Mouse (Mus musculus) cerebellum, adult 2 months (tissue): ENCODE data around the gene 4933406M09Rik. TPM values are rescaled to one million over a fixed set of nuclear protein-coding genes. Genes with fewer than 3 reads are reported as not detected.
A peak's percentile ranks its signal among the peaks of the same experiment; 100 is the strongest.

Source experiments
- DNase-seq, 2 experiments: peaks; one replicate each; pipeline ENCODE4 v3.0.0; 2021
- H3K27ac ChIP-seq: fragments of 200-500 bp; 2 replicates; pipeline ENCODE4 v1.5.1; 2012; ENCODE audit warnings: low read length, control low read depth, inconsistent platforms; ENCODE audit not compliant: insufficient read depth
- H3K27me3 ChIP-seq: fragments of 200-500 bp; 2 replicates; pipeline ENCODE4 v1.6.1; 2012; ENCODE audit warnings: inconsistent platforms, mild to moderate bottlenecking, low read length, moderate library complexity; ENCODE audit not compliant: control insufficient read depth, insufficient read depth
- H3K4me1 ChIP-seq: fragments of 200-500 bp; 2 replicates; pipeline ENCODE4 v1.6.1; 2011; ENCODE audit warnings: low read length; ENCODE audit not compliant: control insufficient read depth, insufficient read depth
- H3K4me3 ChIP-seq: fragments of 200-500 bp; replicated peaks from 2 replicates; pipeline ENCODE3; 2011; ENCODE audit warnings: mild to moderate bottlenecking, low read depth, low read length, control low read depth; ENCODE audit not compliant: insufficient read depth
- CTCF ChIP-seq: fragments of 200-500 bp; IDR thresholded peaks from 2 replicates; pipeline ENCODE4 v1.5.1; 2011; ENCODE audit warnings: low read depth, mild to moderate bottlenecking, control low read depth, low read length, moderate library complexity, borderline replicate concordance; ENCODE audit not compliant: insufficient read depth
- POLR2A ChIP-seq: fragments of 200-500 bp; IDR thresholded peaks from 2 replicates; pipeline ENCODE4 v1.6.1; 2011; ENCODE audit warnings: low read length, control low read depth, borderline replicate concordance; ENCODE audit not compliant: insufficient read depth
- WGBS: fragments of 180-500 bp; shearing (Covaris S2); methylation state at CpG from one replicate; pipeline ENCODE4 v1.1.7; 2018; 5-methylcytosine and 5-hydroxymethylcytosine counted together
- polyA plus RNA-seq: library from polyadenylated mRNA; depleted of rRNA; stranded (reverse); fragments of >200 nt; gene quantifications from 2 replicates; pipeline ENCODE4 v1.2.3, GENCODE M21; 2012

Gene 4933406M09Rik
- polyA plus RNA-seq, 1 experiment = not detected

DNA sequence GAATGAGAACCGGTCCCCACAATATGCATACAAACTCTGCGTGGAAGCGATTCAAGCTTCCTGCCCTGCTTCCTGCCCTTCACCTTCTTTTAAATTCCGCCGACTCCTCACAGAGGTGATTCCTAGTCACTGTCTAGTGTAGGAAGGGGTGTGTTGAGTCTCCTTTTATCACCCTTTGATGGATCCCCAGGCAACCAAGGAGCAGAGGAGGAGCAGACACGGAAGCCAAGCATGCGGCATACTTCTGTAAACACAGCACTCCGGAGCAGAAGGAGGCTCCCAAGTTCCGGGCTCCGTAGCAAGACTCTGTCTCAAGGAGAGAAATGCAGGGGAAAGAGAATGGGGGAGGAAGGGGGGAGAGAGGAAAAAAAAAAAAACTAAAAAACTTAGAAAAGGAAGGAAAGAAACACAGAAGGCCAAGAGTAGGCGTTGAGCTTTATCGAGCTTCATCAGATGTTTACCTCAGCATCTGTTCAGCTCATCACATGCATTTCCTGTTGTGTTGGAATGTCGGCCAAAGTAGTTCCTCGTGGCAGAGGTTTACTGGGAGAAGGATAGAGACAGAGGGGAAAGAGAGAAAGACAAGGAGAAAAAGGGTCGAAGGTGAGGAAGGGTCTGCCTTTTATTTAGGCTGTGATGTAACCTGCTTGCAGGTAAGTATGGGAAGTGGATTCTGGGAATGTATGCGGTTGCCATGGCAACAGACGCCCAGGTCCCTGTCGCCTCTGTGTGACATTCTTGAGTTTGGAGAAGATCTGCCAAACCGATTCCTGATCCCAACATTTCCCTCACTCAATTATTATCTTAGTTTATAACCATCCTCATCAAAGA is 3.7 kb upstream of the 4933406M09Rik start:
- H3K27me3 ChIP-seq = no peaks in the 10 kb centered on the region
- H3K4me3 ChIP-seq = no peak overlapping the region
- TF ChIP-seq CTCF = no peak
- TF ChIP-seq POLR2A = no peak
- WGBS = 19% methylated on average over 19 of the region's 19 CpGs
- no peaks in the 10 kb centered on the region for H3K4me1 ChIP-seq
- H3K27ac ChIP-seq = no peak overlapping the region
- peak in 1 of 2 experiments; percentile 12 for DNase-seq

DNA sequence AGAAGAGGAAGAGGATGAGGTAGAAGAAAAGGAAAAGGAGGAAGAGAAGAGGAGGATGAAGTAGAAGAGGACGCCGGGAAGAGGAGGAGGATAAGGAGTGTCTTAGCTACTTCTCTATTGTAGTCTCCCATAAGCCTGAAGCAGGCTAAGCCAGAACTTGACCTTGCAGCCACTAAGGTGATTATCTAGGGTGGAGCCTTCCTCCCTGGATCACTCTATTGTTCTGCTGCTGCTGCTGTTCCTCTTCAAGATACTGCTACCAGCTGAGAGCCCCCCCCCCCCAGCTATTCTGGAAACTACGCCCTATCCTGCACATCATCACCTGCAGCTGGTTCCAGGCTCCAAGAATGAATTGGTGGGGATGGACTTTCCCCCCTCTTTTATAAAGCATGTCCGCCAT is 1.2 kb upstream of the 4933406M09Rik start:
- DNase-seq = no peak

GRCm38 (mm10) chr1:134385176-134385575 is 564 bp upstream of the 4933406M09Rik start:
- no peak for DNase-seq
- no peak overlapping the region for H3K4me3 ChIP-seq
- H3K27ac ChIP-seq = no peak overlapping the region
- TF ChIP-seq CTCF (no peak), POLR2A (no peak)
- H3K4me1 ChIP-seq = no peaks in the 10 kb centered on the region
- H3K27me3 ChIP-seq = no peaks in the 10 kb centered on the region

More for the DNA sequence above, 1.2 kb upstream of the 4933406M09Rik start:
- Histone ChIP-seq H3K4me1 (no peaks in the 10 kb centered on the region), H3K27me3 (no peaks in the 10 kb centered on the region), H3K4me3 (no peak overlapping the region), H3K27ac (no peak overlapping the region)
- no peak for TF ChIP-seq POLR2A
- no peak for TF ChIP-seq CTCF
- 79% methylated on average over 4 of the region's 4 CpGs for WGBS

- WGBS = 47% methylated on average over 5 of the region's 5 CpGs
- Histone ChIP-seq H3K27ac (no peak overlapping the region), H3K27me3 (no peaks in the 10 kb centered on the region), H3K4me1 (no peaks in the 10 kb centered on the region), H3K4me3 (no peak overlapping the region)
- TF ChIP-seq CTCF = no peak
- DNase-seq = no peak
Measured at GRCm38 (mm10) chr1:134393827-134394226, 8.1 kb downstream of the 4933406M09Rik start.

DNA sequence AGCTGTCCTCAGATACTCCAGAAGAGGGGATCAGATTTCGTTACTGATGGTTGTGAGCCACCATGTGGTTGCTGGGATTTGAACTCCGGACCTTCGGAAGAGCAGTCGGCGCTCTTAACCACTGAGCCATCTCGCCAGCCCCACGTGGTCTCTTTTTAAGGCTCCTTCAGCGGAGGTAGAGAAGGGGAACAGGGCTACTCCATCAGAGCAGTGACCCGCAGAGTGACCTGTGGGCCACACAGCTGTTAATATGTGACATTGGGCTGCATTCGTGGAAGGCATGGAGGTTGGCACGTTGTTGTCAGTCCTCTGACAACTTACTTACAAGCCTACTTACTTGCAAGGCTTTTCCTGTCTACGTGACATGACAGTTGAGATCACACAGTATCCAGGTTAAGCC is 12.5 kb downstream of the 4933406M09Rik start:
- Histone ChIP-seq H3K27ac (no peak overlapping the region), H3K4me3 (no peak overlapping the region), H3K4me1 (no peaks in the 10 kb centered on the region), H3K27me3 (no peaks in the 10 kb centered on the region)
- TF ChIP-seq CTCF (no peak), POLR2A (no peak)
- no peak for DNase-seq
- 86% methylated on average over 12 of the region's 12 CpGs for WGBS

DNA sequence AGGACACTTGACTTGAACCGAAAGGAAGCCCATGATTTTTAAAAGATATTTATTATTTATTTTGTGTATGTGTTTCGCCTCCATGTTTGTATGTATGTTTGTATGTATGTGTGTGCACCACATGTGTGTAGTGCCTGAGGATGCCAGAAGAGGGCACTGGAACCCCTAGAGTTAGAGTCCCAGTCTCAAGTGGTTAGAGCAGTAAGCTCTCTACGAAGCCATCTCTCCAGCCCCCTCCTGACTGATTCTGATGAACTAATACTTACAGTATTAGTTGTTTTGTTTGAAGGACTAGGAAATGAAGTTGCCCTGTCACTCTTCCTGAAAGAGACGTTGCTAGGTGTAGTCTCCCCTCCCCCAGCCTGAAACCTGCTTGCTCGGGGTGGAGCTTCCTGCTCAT is 14.0 kb downstream of the 4933406M09Rik start:
- no peak for DNase-seq
- Histone ChIP-seq H3K4me3 (no peak overlapping the region), H3K4me1 (no peaks in the 10 kb centered on the region), H3K27ac (no peak overlapping the region), H3K27me3 (no peaks in the 10 kb centered on the region)
- 61% methylated on average over 5 of the region's 5 CpGs for WGBS
- no peak for TF ChIP-seq CTCF
- no peak for TF ChIP-seq POLR2A

- WGBS = under 1% methylated on average over 43 of the region's 43 CpGs
- peak; percentile 72 to 75 for DNase-seq
- Histone ChIP-seq H3K4me3 (peak within 1 kb of the TSS; percentile 73), H3K27me3 (no peaks in the 10 kb centered on the region), H3K4me1 (no peaks in the 10 kb centered on the region), H3K27ac (no peak within 1 kb of the TSS)
- TF ChIP-seq POLR2A (peak; percentile 42; the same call in 1 of the 2 replicates), CTCF (no peak)
Measured at GRCm38 (mm10) chr1:134405509-134406413, 20.0 kb downstream of the 4933406M09Rik start, which contains the start of gene Cyb5r1. Gene Cyb5r1 (plus strand): TSS chr1:134405559.
